Mouse (Mus musculus) embryo, embryonic 11.5 days (tissue): ENCODE data around the gene Cdk5rap3.

Experiments
- DNase-seq: peaks from one replicate; pipeline ENCODE4 v3.0.0-alpha.2; 2012; ENCODE audit warnings: low read depth, low spot score

The Cdk5rap3 gene

DNA sequence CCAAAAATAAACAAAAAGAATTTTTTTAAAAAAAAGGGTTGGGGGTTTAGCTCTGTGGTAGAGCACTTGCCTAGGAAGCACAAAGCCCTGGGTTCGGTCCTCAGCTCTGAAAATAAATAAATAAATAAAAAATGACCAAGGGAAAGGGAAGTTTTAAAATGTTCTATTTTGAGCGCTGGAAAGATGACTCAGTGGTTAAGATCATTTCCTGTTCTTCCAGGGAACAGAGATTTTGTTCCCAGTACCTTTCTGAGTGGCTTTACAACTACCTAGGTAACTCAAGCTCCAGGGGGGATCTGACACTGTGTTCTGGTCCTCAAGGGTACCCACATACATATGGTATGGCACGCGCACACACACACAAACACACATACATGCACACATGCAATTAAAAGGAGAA lies 20.4 kb downstream of the Cdk5rap3 start:
- DNase-seq, result no peak

DNA sequence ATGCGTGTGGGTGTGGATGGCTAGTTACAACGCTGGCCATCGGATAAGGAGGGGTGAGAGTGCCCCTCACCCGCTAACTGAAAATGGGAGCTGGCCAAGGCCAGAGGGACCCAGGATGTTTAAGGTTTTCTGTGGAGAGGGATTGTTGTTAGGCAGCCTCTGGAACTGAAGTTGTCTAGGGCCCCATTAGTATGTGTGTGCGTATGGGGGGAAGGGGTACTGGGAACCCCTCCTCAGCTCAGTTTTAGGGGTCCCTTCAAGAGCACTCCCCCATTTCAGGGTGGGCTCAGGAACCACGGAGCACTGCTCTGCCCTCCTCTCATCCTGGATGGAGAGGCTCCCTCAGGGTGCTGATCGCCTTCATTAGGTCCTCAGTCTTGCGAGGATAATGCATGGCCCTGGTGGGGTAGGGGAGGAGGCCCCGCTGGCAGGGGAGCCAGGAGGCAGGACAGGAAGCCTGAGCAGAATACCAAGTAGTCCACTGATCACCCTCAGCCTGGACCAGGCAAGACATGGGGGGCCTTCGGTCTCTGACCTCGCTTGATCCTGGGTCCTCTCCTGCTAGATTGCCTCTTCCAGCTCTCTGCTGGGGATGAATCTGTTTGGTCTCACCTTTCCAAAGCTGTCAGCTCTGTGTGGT lies 23.0 kb downstream of the Cdk5rap3 start:
- DNase-seq, result no peak

DNA sequence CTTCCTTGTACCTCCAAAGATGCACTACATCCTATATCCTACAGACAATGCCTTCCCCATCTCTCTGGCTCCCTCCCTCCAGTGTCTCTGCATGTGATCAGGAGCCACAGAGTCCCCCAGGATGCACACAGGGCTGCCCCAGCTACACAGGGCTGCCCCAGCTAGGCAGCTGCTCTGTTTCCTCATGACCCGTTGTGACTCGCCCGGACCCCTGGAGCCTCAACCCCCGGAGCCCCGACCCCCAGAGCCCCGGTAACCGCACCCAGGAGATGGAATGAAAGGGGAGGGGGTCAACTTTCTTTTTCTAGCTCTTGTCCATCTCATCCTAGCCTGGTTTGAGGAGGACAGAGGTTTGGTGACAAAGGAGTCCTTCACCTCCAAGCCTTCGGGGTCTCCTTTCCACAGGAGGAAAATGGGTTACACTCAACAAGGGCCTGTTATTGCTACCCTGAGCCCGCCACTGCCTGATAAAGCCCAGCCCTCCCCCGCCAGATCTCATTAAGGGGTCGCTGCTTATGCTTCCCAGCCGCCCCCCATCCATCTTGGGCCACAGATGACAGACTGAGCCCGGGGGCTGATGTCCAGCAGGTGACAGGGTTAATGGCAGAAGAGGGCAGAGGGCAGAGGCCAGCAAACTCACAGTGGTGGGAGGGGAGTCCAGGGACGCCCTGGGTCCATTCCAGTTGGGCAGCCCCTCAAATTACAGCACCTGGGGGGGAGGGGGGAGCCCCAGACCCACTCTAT lies 24.3 kb downstream of the Cdk5rap3 start:
- no peak for DNase-seq

DNA sequence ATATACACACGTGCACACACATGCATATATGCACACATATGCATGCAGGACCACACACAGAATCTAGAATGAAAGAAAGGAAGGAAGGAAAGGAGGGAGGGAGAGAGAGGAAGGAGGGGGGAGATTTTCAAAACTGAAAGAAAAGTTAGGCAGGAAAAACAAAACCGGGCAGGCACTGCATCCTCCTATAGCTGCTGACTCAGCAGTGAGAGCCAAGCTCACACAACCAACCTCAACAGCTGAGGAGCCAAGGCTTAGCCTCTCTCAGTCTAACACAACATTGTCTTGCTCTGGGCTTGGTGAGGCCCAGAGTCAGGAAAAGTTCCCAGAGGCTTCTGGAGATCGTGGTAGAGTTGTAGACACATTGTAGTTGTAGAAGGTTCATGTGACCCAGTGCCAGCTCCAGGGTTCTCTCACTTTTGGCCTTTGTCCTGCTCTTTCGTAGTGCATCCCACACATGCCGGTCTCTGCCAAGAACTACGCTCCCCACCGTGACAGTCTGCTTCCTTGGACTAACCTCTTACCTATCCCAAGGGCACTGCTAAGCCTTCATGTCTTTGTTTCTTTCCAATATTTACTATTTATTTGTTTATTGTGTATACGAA lies 29.3 kb downstream of the Cdk5rap3 start:
- no peak for DNase-seq

DNA sequence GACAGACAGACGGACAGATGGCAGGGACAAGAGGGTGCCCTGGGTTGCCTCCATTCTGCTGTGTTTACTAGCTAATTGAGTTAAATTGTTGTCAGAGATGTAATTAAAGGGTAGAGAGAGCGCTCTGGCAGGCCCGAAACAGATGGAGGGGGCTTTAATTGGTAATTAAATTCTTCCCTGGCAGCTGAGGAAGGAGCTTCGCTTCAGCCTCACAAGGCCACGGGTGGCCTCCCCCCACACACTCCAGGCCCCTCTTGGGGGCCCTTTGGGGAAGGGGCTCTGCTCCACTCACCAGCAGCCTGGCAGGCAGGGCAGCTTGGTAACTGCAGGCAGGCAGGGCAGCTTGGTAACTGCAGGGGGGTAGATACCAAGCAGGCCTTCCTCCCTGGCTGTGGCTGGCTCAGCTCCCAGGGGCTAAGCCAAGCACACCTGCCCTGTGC lies 30.4 kb downstream of the Cdk5rap3 start:
- DNase-seq, result no peak

DNA sequence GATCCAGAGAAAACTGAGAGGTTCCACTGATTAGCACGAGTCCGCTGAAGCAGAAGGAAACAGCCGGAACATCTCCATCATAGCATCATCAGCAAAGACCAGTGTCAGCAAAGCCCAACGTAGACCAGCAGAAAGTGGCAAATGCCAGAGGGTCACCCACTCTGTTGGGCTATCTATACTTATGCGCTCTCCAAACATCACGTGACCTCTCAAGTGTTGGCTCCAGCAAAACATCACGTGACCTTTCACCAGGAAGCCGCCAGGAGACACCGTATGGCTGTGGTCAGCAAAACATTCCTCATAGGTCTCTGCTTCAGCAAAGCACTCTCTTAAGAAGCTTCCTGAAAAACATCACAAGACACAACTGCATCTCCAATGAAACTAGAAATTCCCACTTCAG lies 36.0 kb downstream of the Cdk5rap3 start:
- no peak for DNase-seq

DNA sequence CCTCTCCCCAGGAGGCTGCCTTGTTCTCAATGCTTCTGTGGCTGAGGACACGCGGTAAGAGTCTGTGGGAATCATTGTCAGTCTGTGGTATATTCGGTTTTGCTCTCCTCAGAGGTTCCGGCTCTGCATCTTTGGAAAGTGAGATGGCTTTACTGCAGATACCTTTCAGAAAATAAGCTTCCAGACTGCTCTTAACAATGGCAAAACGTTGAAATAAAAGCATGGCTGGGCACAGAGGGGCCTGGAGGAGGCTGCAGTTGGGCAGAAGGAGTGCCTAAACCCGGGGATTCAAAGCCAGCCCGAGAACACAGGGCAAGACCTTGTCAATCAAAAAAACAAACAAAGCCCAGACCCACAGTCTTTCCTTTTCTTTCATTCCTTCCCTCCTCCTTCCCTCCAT lies 36.9 kb downstream of the Cdk5rap3 start:
- no peak for DNase-seq

DNA sequence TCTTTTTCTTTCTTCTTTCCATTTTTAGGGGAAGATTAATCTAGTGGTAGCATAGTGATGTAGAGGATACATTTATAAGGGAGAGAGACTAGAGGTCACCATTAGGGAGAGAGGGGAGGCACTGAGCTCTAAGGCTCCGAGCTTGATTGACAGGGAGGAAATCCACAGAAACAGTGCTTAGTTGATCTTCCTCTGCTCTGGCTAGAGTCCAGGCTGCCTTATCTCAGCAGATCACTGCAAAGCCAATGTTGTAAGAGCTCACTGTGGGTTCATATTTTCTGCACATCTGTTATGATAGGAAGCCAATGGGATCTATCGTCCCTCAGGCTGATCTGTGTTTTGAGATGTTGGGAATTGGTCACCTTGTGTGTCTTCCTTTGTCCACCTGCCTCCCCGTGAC lies 37.6 kb downstream of the Cdk5rap3 start:
- DNase-seq, result no peak

DNA sequence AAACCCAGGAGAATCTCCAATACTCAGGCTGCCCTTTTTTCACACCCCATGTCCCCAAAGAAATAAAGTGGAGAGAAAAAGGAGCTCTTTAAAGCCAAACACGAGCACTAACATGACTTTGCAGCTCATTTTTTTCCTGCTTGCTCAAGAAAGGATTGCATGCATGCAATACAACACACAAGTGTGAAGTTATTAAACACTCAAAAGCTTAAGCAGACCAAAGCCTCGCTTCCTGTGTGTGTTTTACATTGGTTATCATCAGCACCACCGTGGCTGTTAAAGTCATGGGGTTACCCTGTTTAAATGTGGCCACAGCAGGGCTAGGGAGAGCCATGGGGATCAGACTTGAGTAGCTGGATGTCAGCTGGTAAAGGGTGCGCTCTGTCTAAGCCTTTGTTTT lies 39.2 kb downstream of the Cdk5rap3 start:
- no peak for DNase-seq

DNA sequence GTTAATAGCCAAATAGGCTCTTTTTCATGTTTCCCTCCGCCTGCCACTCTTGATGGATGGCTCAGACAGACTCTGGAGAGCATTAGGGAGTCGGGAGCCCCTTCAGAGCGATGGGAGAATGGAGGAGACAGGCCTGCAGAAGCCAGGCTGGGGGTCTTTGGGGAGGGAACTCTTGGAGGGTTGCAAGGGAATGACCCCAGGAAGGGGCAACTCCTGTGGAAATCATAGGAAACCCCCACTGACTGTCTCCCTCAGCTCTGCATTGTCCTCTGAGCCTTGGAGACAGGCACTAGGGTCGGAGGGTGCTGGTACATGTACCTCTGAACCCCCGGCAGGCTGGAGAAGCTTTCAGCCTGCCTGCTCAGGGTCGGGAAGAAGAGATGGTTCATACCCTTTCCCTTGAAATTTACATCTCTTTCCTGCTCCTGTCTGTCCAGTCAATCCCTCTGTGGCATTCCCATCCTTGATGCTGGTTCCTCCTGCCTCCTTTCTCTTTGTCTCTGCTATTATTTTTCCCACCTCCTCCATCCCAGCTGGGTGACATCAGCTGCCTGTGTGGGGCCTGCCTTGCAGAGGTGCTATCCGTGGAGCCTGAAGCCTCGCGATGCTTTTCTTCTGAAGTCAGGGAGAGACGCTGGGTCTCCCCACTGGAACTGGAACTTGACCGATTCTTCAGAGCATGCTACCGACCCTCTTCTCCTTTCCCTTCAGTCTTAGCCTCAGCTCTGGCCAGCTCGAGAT lies 39.8 kb downstream of the Cdk5rap3 start:
- DNase-seq, result no peak

DNA sequence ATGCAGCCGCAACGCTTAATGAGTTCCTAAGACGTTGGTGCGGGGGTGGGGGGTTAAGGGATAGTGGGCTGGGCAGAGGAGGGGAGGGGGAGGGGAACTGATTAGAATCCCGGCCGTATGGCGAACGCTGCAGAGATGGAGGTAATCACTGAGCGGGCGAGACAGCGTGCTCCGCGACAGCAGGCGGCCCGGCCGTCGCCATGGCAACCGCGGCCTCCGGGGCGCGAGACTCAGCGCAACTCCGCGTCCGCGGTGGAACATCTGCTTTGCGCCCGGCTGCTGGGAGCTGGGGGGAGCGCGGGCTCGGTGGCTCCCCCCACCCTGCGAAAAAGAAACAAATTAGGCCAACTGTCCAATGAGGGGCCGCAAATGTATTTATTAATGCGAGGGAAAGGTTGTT lies 40.6 kb downstream of the Cdk5rap3 start:
- peak; percentile 86 for DNase-seq

DNA sequence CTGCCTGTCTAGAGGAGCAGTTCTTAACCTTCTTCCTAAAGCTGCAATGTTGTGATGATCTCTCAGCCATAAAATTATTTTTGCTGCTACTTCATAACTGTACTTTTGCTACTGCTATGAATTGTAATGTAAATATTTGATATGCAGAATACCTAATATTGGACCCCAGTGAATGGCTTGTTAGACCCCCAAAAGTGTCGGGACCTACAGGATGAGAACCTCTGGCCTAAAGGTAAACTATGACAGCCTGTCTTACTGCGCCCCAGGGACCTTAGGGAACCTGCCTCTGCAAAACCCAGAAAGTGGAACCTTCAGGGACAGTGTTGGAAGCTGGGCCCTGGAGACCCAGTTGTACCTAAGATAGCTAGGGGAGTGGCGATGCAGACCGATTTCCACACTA lies 41.0 kb downstream of the Cdk5rap3 start:
- no peak for DNase-seq

DNA sequence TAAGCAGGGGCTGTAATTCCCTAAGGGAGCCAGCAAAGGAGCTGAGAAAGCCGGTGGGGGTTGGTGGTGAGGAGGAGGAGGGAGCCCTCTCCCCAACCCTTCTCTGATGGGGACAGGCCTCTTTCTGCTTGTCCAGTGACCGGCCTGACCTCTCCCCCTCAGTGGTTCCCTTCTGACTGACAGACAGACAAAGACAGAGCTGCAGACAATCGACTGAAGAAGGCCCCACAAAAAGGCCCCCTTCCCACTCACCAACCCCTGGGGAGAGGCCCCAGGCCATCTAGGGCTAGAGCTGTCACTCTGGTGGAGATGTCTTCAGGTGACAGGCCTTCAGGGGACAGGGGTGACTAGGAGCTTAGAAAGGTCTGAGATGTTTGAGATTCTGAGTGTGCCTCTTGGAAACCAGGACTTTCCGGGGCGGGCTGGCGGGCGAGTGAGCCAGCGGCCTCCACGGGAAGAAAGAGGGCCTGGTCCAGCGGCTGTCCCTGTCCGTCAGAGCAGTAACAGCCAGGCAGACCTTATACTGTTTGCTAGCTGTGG lies 42.6 kb downstream of the Cdk5rap3 start:
- DNase-seq, result no peak

DNA sequence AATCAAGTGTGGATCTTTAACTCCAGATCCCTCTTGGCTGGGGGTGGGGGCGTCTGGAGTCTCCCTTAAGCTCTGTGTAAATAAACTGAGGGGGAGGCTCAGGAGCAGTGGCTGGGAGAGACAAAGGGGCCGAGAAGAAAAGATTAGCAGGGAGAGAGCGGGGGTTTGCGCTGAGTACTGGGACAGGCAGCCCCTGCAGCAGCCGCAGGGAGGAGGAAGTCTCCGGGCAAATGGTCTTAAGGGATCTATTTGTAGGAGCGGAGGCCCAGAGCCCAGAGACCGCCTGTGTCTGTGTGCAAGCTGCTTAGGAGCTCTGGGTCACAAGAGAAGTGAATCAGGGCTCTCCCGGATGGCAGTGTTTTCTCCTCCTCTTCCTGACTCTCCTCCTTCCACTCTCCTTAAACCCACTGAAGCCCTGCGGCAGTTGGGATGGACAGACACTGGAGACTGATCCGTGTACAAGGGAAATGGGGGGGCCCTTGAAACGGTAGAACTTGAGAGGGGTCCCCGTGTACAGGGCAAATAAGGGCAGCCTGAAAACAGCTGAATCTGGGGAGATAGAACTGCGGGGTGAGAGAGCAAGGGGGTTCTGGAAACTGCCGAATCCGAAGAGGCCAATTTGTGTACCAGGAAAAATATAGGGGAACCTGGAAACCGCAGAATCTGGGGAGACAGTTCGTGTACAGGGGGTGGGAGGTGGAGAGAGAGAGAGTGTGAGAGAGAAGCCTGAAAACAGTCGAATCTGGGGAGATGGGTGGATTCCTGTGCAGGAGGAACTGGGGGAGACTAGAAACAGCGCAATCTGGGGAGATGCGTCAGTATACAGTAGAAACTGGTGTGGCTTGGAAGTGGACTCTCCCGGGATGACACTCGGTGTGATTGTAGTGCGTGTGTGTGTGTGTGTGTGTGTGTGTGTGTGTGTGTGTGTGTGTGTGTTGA lies 43.6 kb downstream of the Cdk5rap3 start:
- DNase-seq, result no peak

DNA sequence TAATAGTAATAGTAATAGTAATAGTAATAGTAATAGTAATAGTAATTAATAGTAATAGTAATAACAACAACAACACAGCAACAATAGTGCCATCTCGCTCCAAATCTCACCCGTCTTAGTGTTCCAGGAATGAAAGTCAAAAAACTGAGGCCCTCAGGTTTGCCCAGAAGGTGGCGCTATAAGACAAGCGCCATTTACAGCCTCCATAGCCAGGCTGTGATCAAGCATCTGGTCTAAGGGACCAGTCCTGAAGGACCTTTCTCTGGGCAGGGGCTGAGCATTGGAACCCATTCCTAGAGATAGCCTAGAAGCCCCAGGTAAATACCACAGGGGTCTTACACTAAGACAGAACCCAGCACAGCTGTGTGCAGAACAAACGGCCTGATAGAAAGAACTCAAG lies 49.1 kb downstream of the Cdk5rap3 start:
- peak; percentile 80 for DNase-seq

DNA sequence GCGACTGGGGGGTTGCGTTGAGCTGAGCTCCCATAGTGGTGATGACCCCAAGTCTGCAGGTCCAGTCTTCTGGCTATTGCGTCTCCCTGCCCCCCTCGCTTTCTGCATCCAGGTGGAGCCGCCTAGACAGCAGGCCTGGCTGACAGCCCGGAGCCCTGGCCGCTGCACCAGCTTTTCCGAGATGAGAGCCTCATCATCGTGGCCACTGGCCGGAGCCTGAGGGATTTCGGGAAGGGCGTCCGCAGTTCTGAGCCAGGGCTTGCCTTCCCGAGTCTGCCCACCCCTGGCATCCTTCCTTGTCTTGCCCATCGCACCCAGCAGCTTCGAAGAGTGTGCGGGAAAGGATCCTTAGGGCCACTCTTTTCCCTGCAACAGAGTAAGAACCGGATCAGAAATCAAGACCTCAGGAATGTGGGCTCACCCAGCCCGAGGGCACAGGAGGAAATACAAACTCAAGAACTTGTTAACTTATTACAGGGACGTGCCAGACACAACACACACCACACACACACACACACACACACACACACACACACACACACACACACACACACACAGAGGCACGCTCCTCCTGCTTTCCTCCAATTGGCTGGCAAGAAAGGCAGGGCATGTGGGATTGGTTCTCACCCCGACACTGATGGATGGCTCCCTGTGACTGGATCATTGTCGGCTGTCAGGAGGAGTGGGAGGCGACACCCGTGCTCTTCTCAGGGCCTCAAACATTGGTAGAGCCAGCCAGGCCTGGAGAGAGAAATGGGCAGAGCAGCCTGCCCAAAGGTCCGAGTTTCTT lies 52.9 kb downstream of the Cdk5rap3 start:
- DNase-seq, result no peak

DNA sequence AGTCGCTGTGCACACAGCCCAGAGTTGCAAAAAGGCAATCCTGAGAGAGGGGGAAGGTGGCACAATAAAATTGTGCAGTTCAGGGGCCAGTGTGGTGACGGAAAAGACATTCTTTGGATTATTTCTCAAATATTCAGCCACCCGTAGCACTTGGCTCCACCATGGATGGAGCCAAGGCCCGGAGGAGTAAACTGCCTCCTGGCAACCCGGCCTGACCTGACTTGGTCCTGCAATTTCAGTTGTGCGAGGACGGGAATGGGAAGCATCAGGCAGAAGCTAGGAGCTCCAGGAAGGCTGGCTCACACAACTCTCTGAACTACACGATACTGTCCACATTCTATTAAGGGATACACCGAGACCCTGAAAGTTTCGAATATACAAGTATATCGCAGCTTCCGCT lies 53.8 kb downstream of the Cdk5rap3 start:
- DNase-seq, result no peak

DNA sequence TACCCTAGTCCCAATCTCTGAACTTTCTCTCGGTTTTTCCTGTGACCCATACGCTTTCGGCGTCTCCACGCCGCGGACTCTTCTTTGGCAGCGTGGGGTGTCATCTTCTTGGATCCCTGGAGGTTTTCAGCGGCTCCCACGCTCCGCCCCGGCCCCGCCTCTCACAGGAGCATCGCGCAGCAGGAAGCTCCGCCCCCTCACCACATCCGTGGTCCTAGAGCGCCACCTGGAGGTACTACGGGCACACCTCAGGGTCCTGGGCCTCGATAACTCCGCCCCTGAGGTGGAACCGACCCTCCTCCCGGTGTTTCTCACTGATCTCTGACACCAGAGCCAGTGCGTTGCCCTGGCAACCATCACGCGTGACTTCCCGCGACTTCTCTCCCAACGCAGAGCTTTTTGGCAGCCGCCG lies 54.4 kb downstream of the Cdk5rap3 start:
- DNase-seq, result peak; percentile 89

DNA sequence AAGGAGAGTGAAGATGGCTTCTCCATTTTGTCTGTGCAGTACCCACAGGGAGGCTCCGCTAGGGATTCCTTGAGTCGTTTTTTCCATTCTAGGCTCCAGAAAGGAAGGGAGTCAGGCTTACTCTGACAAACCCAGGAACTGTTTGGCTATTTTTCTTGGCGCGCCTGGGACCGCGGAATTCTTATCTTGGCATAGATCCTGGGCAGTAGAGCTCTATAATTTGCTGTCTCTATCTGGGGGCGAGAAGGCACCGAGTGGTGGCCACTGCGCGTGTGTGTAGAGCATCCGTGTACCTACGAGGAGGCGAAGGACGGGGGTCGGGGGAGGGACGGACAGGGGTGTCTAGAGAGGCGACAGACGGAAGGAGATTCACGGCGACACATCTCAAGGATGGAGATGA lies 54.9 kb downstream of the Cdk5rap3 start:
- no peak for DNase-seq

DNA sequence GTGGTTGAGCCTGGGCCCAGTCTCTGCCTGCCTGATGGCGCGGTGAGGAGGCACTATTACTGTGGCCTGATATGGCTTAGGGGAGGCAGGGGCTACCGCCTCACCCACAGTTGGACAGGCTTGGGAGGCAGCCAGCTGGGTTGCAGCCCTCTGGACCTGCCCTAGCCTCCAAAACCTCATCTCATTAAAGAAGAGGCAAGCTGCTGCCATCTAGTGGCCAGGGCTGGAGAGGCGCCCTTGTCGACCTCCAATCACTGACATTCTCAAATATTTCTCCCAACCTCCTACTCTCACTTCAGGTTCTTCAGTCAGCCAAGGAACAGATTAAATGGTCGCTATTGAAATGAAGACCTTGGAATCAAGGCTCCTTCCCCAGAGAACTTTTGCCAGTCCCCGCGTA lies 55.7 kb downstream of the Cdk5rap3 start:
- no peak for DNase-seq
